In the genomic region with DNA sequence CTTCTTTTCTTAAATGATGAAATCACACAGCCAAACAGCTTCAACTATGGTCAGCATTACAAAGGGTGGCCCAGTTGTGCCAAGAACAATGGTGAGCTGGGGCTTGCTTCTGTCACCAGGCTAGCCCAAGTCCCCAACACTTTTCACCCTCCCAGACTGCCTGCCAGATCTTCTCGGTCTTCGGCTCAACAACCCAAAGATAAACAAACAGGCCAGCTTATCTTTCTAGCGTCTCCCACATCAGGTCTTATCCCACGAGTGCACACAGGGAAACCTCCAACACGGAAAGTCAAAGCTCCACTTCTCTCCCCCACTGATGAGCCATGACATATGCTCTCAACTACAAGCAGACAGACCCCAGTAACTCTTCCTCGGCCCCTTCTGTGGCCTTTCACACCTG, we compare ENCODE assay signal across 18 mouse cellular contexts. TPM values are rescaled to one million over a fixed set of nuclear protein-coding genes. Genes with fewer than 3 reads are reported as not detected.
DNase-seq lines count a peak whose midpoint lies in the region; ATAC-seq and TF ChIP-seq lines count a peak whose summit lies in the region.
"Had no signal": no experiment of that assay in that cellular context is flagged by ENCODE, and none has a peak within 500 bp of the region (broad histone marks: within the 10 kb centered on the region; RNA-seq: fewer than 3 reads in every experiment).

No protein-coding gene starts in this region.

- 14% methylated on average over 6 of the region's 6 CpGs for WGBS in heart, embryonic 13.5 days
- 8% methylated on average over 6 of the region's 6 CpGs for WGBS in liver, embryonic 14.5 days (ENCODE audit: insufficient replicate concordance)
- 65% methylated on average over 6 of the region's 6 CpGs for WGBS in hindbrain, embryonic 10.5 days

- DNase-seq in heart, postnatal 10 days, result no peak
- peak; percentile 58 for DNase-seq in G1E (ENCODE audit: low spot score)
- DNase-seq in c-Kit-positive CD71-positive TER-119-positive erythroid progenitor cells, embryonic 14.5 days (ENCODE audit: low spot score), result peak; percentile 80
- peak; percentile 75 to 88 (median 81) for DNase-seq in liver, embryonic 14.5 days (ENCODE audit: low read depth in 3 of 3, low spot score in 3 of 3)
- no peak for DNase-seq in hindbrain, embryonic 10.5 days (ENCODE audit: low spot score)
- DNase-seq in lung, postnatal 10 days, result no peak
- DNase-seq in testis, postnatal 14 days (ENCODE audit: low spot score), result no peak
- DNase-seq: adrenal gland, postnatal 25 days; cerebellum, adult 18-20 months; kidney, adult 18-20 months; lung, postnatal 4 days; spleen, adult 18-20 months had no signal

- peak; percentile 95 for TF ChIP-seq EP300 in liver, embryonic 14.5 days (IDR thresholded peaks at IDR 0.05; ENCODE audit: low read depth)

- no peaks in the 10 kb centered on the region for H3K9me3 ChIP-seq in heart, embryonic 13.5 days
- H3K9me3 ChIP-seq in G1E (replicated peaks), result no peaks in the 10 kb centered on the region
- no peaks in the 10 kb centered on the region for H3K9me3 ChIP-seq in liver, embryonic 14.5 days (ENCODE audit: control insufficient read depth, low read length)
- H3K9me3 ChIP-seq in hindbrain, embryonic 10.5 days, result no peaks in the 10 kb centered on the region
- H3K9me3 ChIP-seq: forebrain, embryonic 12.5 days; limb, embryonic 13.5 days; neural tube, embryonic 13.5 days had no signal

- H3K4me2 ChIP-seq in heart, embryonic 13.5 days, result no peak overlapping the region
- H3K4me2 ChIP-seq in liver, embryonic 14.5 days (ENCODE audit: low read depth), result peak overlapping the region; percentile 68
- H3K4me2 ChIP-seq: forebrain, embryonic 12.5 days; hindbrain, embryonic 14.5 days; limb, embryonic 13.5 days; neural tube, embryonic 13.5 days had no signal

- H3K36me3 ChIP-seq in heart, embryonic 13.5 days, result no peaks in the 10 kb centered on the region
- peaks cover 67% of the 10 kb centered on the region for H3K36me3 ChIP-seq in G1E (replicated peaks)
- H3K36me3 ChIP-seq in liver, embryonic 14.5 days (replicated peaks; ENCODE audit: control insufficient read depth, insufficient read depth, low read depth), result no peaks in the 10 kb centered on the region; the same call in 1 of the 2 replicates
- peaks cover 7% of the 10 kb centered on the region for H3K36me3 ChIP-seq in hindbrain, embryonic 10.5 days
- H3K36me3 ChIP-seq: forebrain, embryonic 12.5 days; neural tube, embryonic 13.5 days had no signal

- H3K27ac ChIP-seq in heart, embryonic 13.5 days (replicated peaks), result peak overlapping the region; percentile 55; the same call in 1 of the 2 replicates
- peak overlapping the region; percentile 77 for H3K27ac ChIP-seq in liver, embryonic 14.5 days
- no peak overlapping the region for H3K27ac ChIP-seq in hindbrain, embryonic 10.5 days
- H3K27ac ChIP-seq: forebrain, embryonic 12.5 days; hindbrain, embryonic 14.5 days; limb, embryonic 13.5 days; neural tube, embryonic 13.5 days had no signal

- TF ChIP-seq CTCF in G1E (IDR thresholded peaks at IDR 0.05; ENCODE audit: low read depth, low read length), result no peak
- TF ChIP-seq CTCF in liver, embryonic 14.5 days (IDR thresholded peaks at IDR 0.05; ENCODE audit: low read depth), result no peak

- H3K4me3 ChIP-seq in heart, embryonic 13.5 days, result no peak overlapping the region
- no peak overlapping the region; the same call in 1 of the 2 replicates for H3K4me3 ChIP-seq in G1E (ENCODE audit: low read depth, low read length)
- H3K4me3 ChIP-seq in liver, embryonic 14.5 days (ENCODE audit: insufficient read depth in 1 of 2, low read depth in 2 of 2, low read length in 2 of 2), result peak overlapping the region; percentile 3 to 20; a peak in 1 of 4 replicates
- H3K4me3 ChIP-seq in hindbrain, embryonic 10.5 days, result no peak overlapping the region
- H3K4me3 ChIP-seq: forebrain, embryonic 12.5 days; limb, embryonic 13.5 days; neural tube, embryonic 13.5 days had no signal

- H3K9ac ChIP-seq in heart, embryonic 13.5 days, result no peak overlapping the region
- H3K9ac ChIP-seq in liver, embryonic 14.5 days (replicated peaks), result peak overlapping the region; percentile 61
- H3K9ac ChIP-seq: forebrain, embryonic 12.5 days; hindbrain, embryonic 14.5 days; limb, embryonic 13.5 days; neural tube, embryonic 13.5 days had no signal

- intact Hi-C loops in heart, postnatal 10 days (cut with DNase I), result no loop called here

- peaks cover 97% of the 10 kb centered on the region for H3K4me1 ChIP-seq in heart, embryonic 13.5 days
- H3K4me1 ChIP-seq in G1E (ENCODE audit: insufficient read depth, low read depth, low read length), result peaks cover 87% of the 10 kb centered on the region
- peaks cover 93 to 96% of the 10 kb centered on the region in 2 experiments for H3K4me1 ChIP-seq in liver, embryonic 14.5 days (replicated peaks; ENCODE audit: control insufficient read depth in 2 of 2, insufficient read depth in 2 of 2, low read length in 1 of 2)
- peaks cover 44% of the 10 kb centered on the region for H3K4me1 ChIP-seq in hindbrain, embryonic 10.5 days (replicated peaks)

- no peaks in the 10 kb centered on the region for H3K27me3 ChIP-seq in heart, embryonic 13.5 days (replicated peaks)
- no peaks in the 10 kb centered on the region for H3K27me3 ChIP-seq in G1E (ENCODE audit: insufficient read depth, low read length)
- H3K27me3 ChIP-seq in liver, embryonic 14.5 days (ENCODE audit: control insufficient read depth, insufficient read depth, low read length), result no peaks in the 10 kb centered on the region
- no peaks in the 10 kb centered on the region for H3K27me3 ChIP-seq in hindbrain, embryonic 10.5 days (ENCODE audit: insufficient read depth, poor library complexity, severe bottlenecking)
- H3K27me3 ChIP-seq: forebrain, embryonic 12.5 days; limb, embryonic 13.5 days; neural tube, embryonic 13.5 days had no signal

- no peak for ATAC-seq in heart, embryonic 13.5 days (ENCODE audit: extremely low read depth, insufficient number of reproducible peaks, low FRiP score, low TSS enrichment)
- peak; percentile 80 for ATAC-seq in G1E (ENCODE audit: extremely low read depth, insufficient number of reproducible peaks, low FRiP score, poor library complexity, severe bottlenecking)
- ATAC-seq in liver, embryonic 14.5 days (ENCODE audit: insufficient read depth), result peak; percentile 89
- ATAC-seq: midbrain, embryonic 16.5 days had no signal

RNA-seq across cellular contexts. Expression of a gene that starts 24.1 kb away (rescaled TPM):
- polyA plus RNA-seq in heart, embryonic 13.5 days (2015; fragmentation: Nextera tagmentation; extraction: Ambion mirVana), result 29.7 and 30.8 TPM in 2 replicates
- 10 to 100 TPM; 86.3 to 96.3 TPM for total RNA-seq in heart, postnatal 10 days (2021)
- total RNA-seq in G1E (2014; fragmentation: Nextera tagmentation), result 156 and 158 TPM in 2 replicates
- total RNA-seq in G1E (2017), result 83.2 and 92.9 TPM in 2 replicates
- 90.5 and 96.2 TPM in 2 replicates for polyA plus RNA-seq in G1E (2012)
- 16.2 and 22.5 TPM in 2 replicates for polyA plus RNA-seq in liver, embryonic 14.5 days (2012; rRNA removed)
- polyA plus RNA-seq in liver, embryonic 14.5 days (2014; fragmentation: Nextera tagmentation; extraction: Ambion mirVana), result 31.0 and 36.7 TPM in 2 replicates
- 32.8 and 36.2 TPM in 2 replicates for polyA plus RNA-seq in hindbrain, embryonic 10.5 days (2016; fragmentation: Nextera tagmentation; extraction: Ambion mirVana)

Comparison
In these comparisons a context has a peak if more than half of its experiments do, and no peak if none do; other contexts are left out.
1. H3K4me3 ChIP-seq: peak in liver, embryonic 14.5 days (2 of 2); none in heart, embryonic 13.5 days (single experiment), G1E (single experiment) and hindbrain, embryonic 10.5 days (single experiment).
2. DNase-seq: peak in G1E (single experiment), c-Kit-positive CD71-positive TER-119-positive erythroid progenitor cells, embryonic 14.5 days (single experiment) and liver, embryonic 14.5 days (3 of 3); none in heart, postnatal 10 days (0 of 2), hindbrain, embryonic 10.5 days (single experiment), lung, postnatal 10 days (single experiment) and testis, postnatal 14 days (single experiment).